Mouse (Mus musculus) bone marrow, adult 2 months (tissue): ENCODE results near the gene Ncan. TPM values are rescaled to one million over a fixed set of nuclear protein-coding genes. Genes with fewer than 3 reads are reported as not detected.

Source experiments
- H3K27ac ChIP-seq: fragments of 200-500 bp; 2 replicates; pipeline ENCODE4 v1.5.1; 2012; ENCODE audit warnings: low read depth, mild to moderate bottlenecking, control low read depth, inconsistent platforms, low read length; ENCODE audit not compliant: control insufficient read depth, poor library complexity, insufficient read depth
- H3K4me1 ChIP-seq: fragments of 200-500 bp; 2 replicates; pipeline ENCODE4 v1.6.1; 2011; ENCODE audit warnings: low read length; ENCODE audit not compliant: control insufficient read depth, insufficient read depth
- H3K4me3 ChIP-seq: fragments of 200-500 bp; replicated peaks from 2 replicates; pipeline ENCODE3; 2011; ENCODE audit warnings: mild to moderate bottlenecking, low read depth, low read length, control low read depth; ENCODE audit not compliant: control insufficient read depth
- CTCF ChIP-seq: fragments of 200-500 bp; IDR thresholded peaks from 2 replicates; pipeline ENCODE4 v1.5.1; 2011; ENCODE audit warnings: low read length, control low read depth; ENCODE audit not compliant: control insufficient read depth, insufficient read depth
- POLR2A ChIP-seq: fragments of 200-500 bp; IDR thresholded peaks from 2 replicates; pipeline ENCODE4 v1.6.1; 2011; ENCODE audit warnings: low read depth, mild to moderate bottlenecking, control low read depth, low read length, borderline replicate concordance; ENCODE audit not compliant: control insufficient read depth
- WGBS: fragments of 180-500 bp; shearing (Covaris S2); methylation state at CpG from one replicate; pipeline ENCODE4 v1.1.7; 2018; 5-methylcytosine and 5-hydroxymethylcytosine counted together
- polyA plus RNA-seq: library from polyadenylated mRNA; stranded (reverse); fragments of >200 nt; gene quantifications from 2 replicates; pipeline ENCODE4 v1.2.4, GENCODE M21; 2011; ENCODE audit warnings: low replicate concordance; ENCODE audit not compliant: missing spikeins, insufficient read depth, insufficient read length

Ncan gene
- polyA plus RNA-seq, 1 experiment, result 0.50 TPM

DNA sequence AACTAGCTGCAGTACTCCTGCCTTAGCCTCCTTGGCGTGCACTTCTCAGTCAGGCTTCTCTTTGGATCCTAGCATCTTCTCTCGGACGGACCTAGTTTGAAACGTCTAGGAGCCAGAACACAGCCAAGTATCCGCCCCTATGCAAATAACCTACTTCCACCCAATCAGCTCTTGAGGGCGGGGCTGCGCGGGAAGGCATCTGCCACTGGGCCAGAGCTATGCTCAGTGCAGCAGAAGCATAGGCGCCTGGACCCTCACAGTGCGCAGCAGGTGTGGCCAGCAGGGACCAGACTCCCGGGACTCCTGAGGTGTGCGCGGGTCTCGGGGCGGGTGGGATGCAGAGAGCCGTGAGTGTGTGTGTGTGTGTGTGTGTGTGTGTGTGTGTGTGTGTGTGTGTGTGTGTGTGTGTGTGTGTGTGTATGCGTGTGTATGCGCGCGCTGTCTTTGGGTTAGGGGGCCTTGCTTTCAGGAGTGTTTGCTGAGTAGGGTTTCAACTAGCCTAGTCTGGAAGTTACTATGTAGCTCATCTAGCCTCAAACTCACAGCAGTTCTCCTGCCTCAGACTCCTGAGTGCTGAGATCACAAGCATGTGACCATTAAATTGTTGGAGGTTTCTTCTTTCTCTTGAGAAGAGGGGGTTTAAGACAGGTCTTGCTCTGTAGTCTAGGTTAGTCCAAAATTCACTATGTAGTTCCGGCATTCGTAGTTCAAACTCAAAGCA lies 32.0 kb upstream of the Ncan start:
- Histone ChIP-seq H3K4me1 (peaks cover 4% of the 10 kb centered on the region), H3K4me3 (peak overlapping the region; percentile 8), H3K27ac (no peak overlapping the region)
- WGBS, result 18% methylated on average over 22 of the region's 22 CpGs
- no peak for TF ChIP-seq CTCF
- TF ChIP-seq POLR2A, result peak; percentile 31; the same call in 1 of the 2 replicates

DNA sequence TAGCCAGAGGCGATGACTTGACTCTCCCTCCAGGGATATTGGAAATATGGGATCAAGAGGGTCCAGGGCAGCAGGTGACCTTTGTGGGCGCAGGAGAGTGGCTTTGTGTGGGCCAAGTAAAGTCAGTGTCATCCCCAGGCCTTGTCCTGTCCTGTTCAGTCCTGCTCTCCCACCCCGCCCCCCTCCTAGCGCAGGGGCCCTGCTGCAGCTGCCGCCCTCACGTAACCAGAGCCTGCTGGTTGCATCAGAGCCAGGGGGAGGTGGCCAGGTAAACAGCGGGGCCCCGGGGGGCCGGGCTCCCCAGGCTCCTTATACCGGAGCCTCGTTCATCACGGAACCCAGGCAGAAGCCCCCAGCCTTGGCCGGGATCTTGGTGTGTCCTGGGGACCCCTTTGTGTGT lies 29.5 kb upstream of the Ncan start:
- Histone ChIP-seq H3K27ac (no peak overlapping the region), H3K4me3 (no peak overlapping the region), H3K4me1 (peaks cover 2% of the 10 kb centered on the region)
- TF ChIP-seq CTCF, result no peak
- no peak for TF ChIP-seq POLR2A
- 57% methylated on average over 13 of the region's 13 CpGs for WGBS

DNA sequence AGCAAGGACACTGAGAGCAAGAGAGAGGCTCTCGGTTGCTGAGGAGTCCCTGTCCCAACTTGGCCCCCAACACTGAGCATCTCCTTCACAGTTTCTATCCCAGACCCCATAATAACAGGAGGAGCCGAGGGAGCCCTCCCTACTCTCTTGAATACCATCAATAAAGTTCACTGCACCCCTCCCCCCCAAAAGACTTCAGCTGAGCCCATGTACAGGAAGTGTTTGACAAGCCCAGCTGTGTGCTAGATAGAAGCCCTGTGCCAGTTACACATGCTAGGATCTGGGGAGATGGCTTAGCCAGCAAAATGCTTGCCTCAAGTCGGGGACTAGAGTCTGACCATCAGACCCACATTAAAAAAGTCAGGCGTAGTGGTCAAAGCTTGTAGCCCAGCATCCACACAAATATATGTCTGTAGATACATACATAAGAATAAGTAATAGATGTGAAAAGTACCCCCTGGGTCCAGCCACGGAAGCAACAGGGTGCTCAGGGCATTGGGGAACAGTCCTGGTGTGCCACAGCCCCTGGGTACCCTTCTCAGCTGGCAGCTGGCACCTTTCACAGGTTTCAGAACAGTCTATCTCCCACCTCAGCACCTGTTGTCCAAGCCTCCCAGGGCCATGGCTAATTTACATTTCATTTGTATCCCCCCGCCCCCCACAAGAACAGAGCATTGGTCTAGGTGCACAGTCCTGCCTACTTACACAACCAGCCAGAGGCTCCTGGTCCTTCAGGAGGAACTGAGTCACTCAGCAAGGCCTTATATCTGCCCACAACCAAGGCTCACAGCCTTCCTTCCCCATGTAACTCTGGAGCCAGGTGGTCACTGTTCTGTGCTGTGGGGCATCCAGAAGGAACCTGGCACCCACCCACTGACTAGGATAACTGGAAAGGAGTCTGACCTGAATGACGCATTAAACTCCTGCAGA lies 27.3 kb upstream of the Ncan start:
- 46% methylated on average over 7 of the region's 7 CpGs for WGBS

DNA sequence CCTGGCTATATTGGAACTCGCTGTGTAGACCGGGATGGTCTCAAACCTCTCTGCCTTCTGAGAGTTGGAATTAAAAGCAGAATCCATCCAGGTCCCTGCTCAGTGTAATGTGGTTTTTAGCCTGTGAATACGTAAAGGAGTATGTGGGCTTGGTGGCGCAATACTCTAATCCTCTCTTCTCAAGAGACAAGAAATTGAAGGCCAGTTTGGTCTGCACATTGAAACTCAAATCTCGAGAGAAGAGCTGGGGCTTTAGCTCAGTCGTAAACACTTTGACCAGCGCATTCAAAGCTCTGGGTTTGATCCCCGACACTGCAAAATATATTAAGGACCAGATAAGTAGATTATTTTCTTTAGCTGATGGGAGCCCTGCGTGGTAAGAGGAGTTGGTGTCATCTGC lies 19.3 kb upstream of the Ncan start:
- 2% methylated on average over 9 of the region's 9 CpGs for WGBS
- peak overlapping the region; percentile 88 for H3K4me3 ChIP-seq
- H3K27ac ChIP-seq, result peak overlapping the region; percentile 89
- peaks cover 2% of the 10 kb centered on the region; the same call in 1 of the 2 replicates for H3K4me1 ChIP-seq
- TF ChIP-seq CTCF, result no peak
- TF ChIP-seq POLR2A, result no peak

More for the DNA sequence above, 27.3 kb upstream of the Ncan start:
- H3K27ac ChIP-seq, result no peak overlapping the region
- no peak for TF ChIP-seq CTCF
- TF ChIP-seq POLR2A, result no peak
- H3K4me1 ChIP-seq, result peaks cover 2% of the 10 kb centered on the region
- no peak overlapping the region for H3K4me3 ChIP-seq

DNA sequence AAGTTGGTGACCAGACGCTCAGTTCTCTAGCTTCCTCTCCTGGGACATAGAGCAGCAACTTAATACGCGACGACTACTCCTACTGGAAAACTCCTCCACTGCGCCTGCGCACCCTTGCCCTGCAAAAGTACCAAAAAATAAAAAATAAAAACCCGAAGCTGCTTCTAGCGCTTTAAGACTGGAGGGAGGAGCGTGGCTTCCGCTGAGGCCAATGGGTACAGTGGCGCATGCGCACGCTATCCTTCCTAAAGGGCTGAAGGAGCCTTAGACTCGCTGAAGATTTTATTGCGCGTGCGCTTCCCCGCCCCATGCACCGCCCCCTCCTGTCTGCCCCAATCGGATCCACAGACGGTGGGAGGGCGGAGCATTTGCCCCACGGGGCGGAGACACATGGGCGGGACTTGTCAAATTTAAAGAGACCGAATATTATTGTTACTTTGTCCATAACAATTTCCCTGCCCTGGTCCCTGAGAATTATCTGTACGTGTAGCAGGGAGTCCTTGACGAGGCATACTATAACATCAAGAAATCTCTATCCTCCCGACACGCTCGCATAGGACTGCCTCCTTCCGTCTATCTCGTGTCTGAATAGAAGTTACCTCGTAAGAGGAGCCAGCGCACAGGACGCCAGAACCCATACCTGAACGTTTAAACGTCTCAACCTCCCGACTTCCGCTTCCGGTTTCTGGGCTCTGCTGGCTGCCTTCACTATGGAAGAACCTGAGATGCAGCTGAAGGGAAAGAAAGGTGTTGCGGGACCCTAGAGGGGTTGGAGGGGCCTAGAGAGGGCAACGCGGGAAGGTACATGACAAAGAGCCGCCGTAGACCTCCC lies 18.6 kb upstream of the Ncan start, which contains the start of the genes Rfxank, Borcs8 and Mef2b:
TSS of gene Rfxank (minus strand) at position 129 of the 832 bp plus-strand sequence.
TSS of gene Borcs8 (plus strand) at position 474 of the 832 bp plus-strand sequence.
TSS of gene Mef2b (plus strand) at position 686 of the 832 bp plus-strand sequence.
- under 1% methylated on average over 46 of the region's 46 CpGs for WGBS

DNA sequence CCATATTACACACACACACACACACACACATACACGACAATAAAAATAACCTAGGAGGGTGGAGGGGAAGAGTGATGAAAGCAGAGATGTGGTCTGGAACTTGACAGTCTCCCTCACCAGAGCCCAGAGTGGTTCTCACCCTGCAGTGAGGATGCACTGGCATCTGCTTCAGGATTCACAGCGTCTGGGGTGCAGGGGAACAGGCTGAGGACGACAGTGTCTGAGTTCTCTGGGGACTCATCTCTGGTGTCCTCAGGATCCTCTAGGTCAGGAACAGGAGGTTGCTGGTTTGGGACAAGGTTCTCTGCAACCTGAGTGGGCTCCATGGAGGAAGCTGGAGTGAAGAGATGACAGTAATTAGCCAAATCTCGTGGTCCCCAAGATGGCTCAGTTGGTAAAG lies 17.2 kb upstream of the Ncan start:
- Histone ChIP-seq H3K27ac (no peak overlapping the region), H3K4me1 (peaks cover 2% of the 10 kb centered on the region; the same call in 1 of the 2 replicates), H3K4me3 (no peak overlapping the region)
- TF ChIP-seq POLR2A (no peak), CTCF (no peak)
- 73% methylated on average over 4 of the region's 4 CpGs for WGBS

More for the DNA sequence above, 18.6 kb upstream of the Ncan start, which contains the start of the genes Rfxank, Borcs8 and Mef2b:
- H3K27ac ChIP-seq, result peak within 1 kb of the TSS; percentile 89
- TF ChIP-seq POLR2A, result no peak; the same call in 1 of the 2 replicates
- TF ChIP-seq CTCF, result no peak
- H3K4me1 ChIP-seq, result peaks cover 2% of the 10 kb centered on the region; the same call in 1 of the 2 replicates
- H3K4me3 ChIP-seq, result peak within 1 kb of the TSS; percentile 88

DNA sequence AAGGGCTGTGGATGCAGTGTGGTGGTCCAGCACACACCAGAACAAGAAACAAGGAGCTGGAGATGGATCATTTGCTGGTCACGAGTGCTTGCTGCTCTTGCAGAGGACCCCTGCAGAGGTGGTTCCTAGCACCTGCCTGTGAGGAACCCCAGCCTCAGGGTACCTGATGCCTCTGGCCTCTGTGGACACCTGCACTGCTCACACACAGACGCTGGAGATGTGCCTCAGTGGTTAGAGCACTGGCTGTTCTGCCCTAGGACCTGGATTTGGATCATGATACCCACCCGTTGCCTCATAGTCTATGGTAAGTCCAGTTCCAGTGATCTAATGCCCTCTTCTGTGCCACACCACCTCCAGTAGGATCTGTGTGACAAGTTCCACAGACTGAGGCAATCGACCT lies 15.9 kb upstream of the Ncan start:
- WGBS, result 78% methylated on average over 4 of the region's 4 CpGs
- no peak for TF ChIP-seq CTCF
- TF ChIP-seq POLR2A, result no peak
- H3K4me3 ChIP-seq, result no peak overlapping the region
- H3K4me1 ChIP-seq, result peaks cover 2% of the 10 kb centered on the region; the same call in 1 of the 2 replicates
- no peak overlapping the region for H3K27ac ChIP-seq

DNA sequence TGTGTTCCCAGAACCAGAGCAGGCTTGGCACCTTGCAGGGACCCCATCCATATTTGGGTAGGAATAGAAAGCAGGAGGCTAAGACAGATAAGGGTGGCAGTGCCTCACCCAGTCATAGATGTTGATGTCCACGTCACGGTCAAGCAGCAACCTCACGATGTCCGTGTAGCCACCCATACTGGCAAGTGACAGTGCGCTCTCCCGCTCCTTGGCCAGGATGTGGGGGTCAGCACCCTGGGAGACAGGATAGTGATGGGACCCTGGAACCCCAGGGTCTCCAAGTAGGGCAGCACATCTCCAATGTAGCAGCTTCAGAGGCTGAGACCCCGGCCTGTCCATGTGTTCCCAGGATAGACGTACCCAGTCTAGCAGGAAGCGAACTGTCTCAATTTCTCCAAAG lies 14.3 kb upstream of the Ncan start:
- H3K27ac ChIP-seq, result no peak overlapping the region
- 91% methylated on average over 9 of the region's 9 CpGs for WGBS
- H3K4me3 ChIP-seq, result no peak overlapping the region
- peaks cover 3% of the 10 kb centered on the region for H3K4me1 ChIP-seq
- TF ChIP-seq CTCF (no peak), POLR2A (no peak)
